Mouse (Mus musculus) ovary, postnatal 10 days (tissue): ENCODE measurements around the gene Pttg1ip.

Experiments used
- DNase-seq: peaks from one replicate; pipeline ENCODE4 v3.0.0; 2022; ENCODE audit warnings: low spot score

Gene Pttg1ip

GRCm38 (mm10) chr10:77569481-77569880 is 12.0 kb upstream of the Pttg1ip start:
- DNase-seq = no peak

GRCm38 (mm10) chr10:77569973-77570658 is 11.4 kb upstream of the Pttg1ip start:
- no peak for DNase-seq

- no peak for DNase-seq
These were observed 9.3 kb upstream of the Pttg1ip start for GRCm38 (mm10) chr10:77572225-77572624.

- no peak for DNase-seq
These were observed 8.4 kb upstream of the Pttg1ip start for GRCm38 (mm10) chr10:77573162-77573561.

GRCm38 (mm10) chr10:77580027-77580920 is 1.2 kb upstream of the Pttg1ip start:
- no peak for DNase-seq

GRCm38 (mm10) chr10:77581023-77581407 is 505 bp upstream of the Pttg1ip start:
- no peak for DNase-seq

- DNase-seq = no peak
These were observed 732 bp downstream of the Pttg1ip start for GRCm38 (mm10) chr10:77582285-77582618.

- no peak for DNase-seq
These were observed 2.4 kb downstream of the Pttg1ip start for GRCm38 (mm10) chr10:77583795-77584422.

GRCm38 (mm10) chr10:77586637-77587036 is 5.1 kb downstream of the Pttg1ip start:
- no peak for DNase-seq

GRCm38 (mm10) chr10:77587091-77587775 is 5.7 kb downstream of the Pttg1ip start:
- DNase-seq = no peak

GRCm38 (mm10) chr10:77588036-77588435 is 6.5 kb downstream of the Pttg1ip start:
- no peak for DNase-seq

GRCm38 (mm10) chr10:77589117-77589516 is 7.6 kb downstream of the Pttg1ip start:
- no peak for DNase-seq

- DNase-seq = no peak
These were observed 8.2 kb downstream of the Pttg1ip start for GRCm38 (mm10) chr10:77589749-77590148.

- no peak for DNase-seq
These were observed 9.3 kb downstream of the Pttg1ip start for GRCm38 (mm10) chr10:77590812-77591211.

GRCm38 (mm10) chr10:77591546-77591945 is 10.0 kb downstream of the Pttg1ip start:
- no peak for DNase-seq

- no peak for DNase-seq
These were observed 14.5 kb downstream of the Pttg1ip start for GRCm38 (mm10) chr10:77596060-77596459.

GRCm38 (mm10) chr10:77603021-77603420 is 21.5 kb downstream of the Pttg1ip start:
- DNase-seq = no peak

GRCm38 (mm10) chr10:77604111-77604510 is 22.6 kb downstream of the Pttg1ip start:
- DNase-seq = no peak

GRCm38 (mm10) chr10:77604958-77605357 is 23.4 kb downstream of the Pttg1ip start:
- no peak for DNase-seq

- DNase-seq = no peak
These were observed 23.8 kb downstream of the Pttg1ip start for GRCm38 (mm10) chr10:77605368-77605767.

GRCm38 (mm10) chr10:77605908-77606826 is 24.6 kb downstream of the Pttg1ip start, which contains the start of the genes Sumo3 and Gm49325:
TSS of gene Sumo3 (plus strand) at chr10:77606097.
TSS of gene Gm49325 (plus strand) at chr10:77606197.
- DNase-seq = peak; percentile 84
